Mouse (Mus musculus) gastrocnemius, postnatal 14 days (tissue): ENCODE results near the gene Sycp2l. TPM values are rescaled to one million over a fixed set of nuclear protein-coding genes. Genes with fewer than 3 reads are reported as not detected.
A peak's percentile ranks its signal among the peaks of the same experiment; 100 is the strongest.

Experiments used
- DNase-seq: peaks from one replicate; pipeline ENCODE4 v3.0.0; 2021; ENCODE audit warnings: mixed read lengths
- intact Hi-C: fragments of 180-260 bp; cut with DNase I; formaldehyde crosslinking; loops from one replicate; pipeline ENCODE4 v1.15.1; 2025; ENCODE audit warnings: low total_unique reads
- total RNA-seq, 2 experiments: library from RNA; stranded (reverse); gene quantifications; 2 replicates each; pipeline ENCODE4 v1.2.3; 2021

Gene Sycp2l
- total RNA-seq, 2 experiments from 2014 or later = not detected

DNA sequence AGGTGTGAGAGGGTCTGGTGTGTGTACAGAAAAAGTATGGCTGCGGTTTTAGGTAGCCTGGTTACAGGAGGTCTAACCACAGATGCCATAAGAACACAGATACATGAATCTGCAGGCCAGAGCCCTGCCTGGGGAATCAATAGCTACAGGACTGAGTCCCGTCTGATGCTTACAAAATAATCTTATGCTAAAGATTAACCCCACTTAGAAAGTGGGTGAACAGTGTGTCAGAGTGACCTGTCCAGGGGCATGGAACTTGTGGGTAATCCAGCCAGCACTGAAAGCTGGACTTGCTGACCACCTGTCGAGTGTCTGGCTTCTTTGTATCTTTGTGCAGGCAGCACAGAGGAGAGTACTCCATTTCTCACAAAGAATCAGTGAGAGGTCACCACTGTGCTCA, 102.1 kb downstream of the Sycp2l start:
- DNase-seq = no peak
- intact Hi-C loops = no loop called here

DNA sequence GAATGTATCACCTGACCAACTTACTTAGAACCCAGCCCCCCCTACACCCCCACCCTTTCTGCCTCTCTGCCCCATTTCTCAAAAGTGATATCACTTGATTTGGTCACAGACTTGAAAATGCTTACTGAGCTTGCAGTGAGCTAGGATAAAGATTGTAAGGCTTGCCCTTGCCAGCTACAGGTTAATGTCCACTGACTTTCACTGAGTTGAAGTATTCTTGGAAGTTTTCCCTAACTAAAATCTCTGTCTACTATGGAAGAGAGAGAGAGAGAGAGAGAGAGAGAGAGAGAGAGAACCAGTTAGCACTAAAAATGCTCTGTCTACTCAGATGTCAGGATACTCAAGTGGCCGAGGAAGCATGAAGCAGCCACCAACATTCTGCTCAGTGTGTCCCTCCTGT, 104.9 kb downstream of the Sycp2l start:
- intact Hi-C loops = no loop called here

DNA sequence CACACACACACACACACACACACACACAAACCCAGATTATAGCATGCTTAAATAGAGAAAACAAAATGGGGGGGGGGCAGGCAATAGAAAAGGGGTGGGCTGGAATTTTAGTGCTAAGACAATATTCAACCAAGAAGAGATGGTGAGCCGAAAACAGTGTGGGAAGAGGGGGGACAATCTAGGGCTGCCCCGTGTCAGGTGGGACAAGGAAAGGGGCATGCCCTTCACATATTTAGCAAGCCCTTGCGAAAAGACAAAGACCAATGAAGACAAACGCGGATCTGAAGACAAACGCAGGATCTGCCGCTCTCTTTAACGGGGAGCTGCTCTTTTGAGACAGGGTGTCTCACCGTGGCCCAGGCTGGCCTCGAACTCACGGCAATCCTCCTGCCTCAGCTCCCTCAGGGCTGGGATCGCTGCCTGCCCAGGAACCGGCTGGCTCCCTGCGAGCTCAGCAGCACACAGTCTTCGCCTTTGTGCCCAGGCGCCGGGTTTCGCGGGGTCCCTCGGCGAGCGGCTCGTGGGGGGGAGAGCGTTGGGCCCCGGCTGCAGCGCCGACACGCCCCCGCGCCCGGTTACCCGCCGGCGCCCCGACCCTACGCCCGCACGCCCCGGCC, 105.7 kb downstream of the Sycp2l start:
- intact Hi-C loops = no loop called here
- DNase-seq = peak; percentile 13

More for the DNA sequence above, 104.9 kb downstream of the Sycp2l start:
- no peak for DNase-seq

DNA sequence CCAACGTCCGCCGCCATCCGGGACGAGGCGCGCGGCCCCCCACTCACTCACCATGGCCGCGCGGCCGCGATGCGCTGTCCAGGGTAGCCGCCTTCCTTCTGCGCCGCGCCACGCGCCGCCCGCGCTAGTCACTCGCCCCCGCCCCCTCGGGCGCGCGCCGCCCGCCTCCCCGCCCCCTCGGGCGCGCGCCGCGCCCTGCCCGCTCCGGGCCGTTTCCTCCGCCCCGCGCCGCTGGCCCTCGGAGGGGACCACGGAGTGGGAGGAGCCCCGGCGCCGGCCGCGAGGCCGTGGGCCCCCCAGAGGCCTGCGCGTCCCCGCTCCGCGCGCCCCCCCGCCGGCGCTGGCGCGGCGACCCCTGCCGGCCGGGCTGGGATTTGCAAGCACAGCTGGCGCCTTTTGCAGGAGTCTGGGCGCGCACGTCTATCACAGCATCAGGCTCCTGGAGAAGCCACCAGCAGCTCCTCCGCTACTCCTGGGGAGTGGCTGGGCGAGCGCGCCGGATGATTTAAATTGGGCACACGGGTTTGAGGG, 106.3 kb downstream of the Sycp2l start, which contains the start of gene Elovl2:
Elovl2 (minus strand) TSS at position 102 of the 531 bp plus-strand sequence.
- peak; percentile 72 for DNase-seq
- intact Hi-C loops = no loop called here

Other genes starting within 250 kb of the Sycp2l start
- gene Pak1ip1, start 113.3 kb upstream of the Sycp2l start, total RNA-seq = 10 to 100 TPM; 23.2 to 26.0 TPM
- gene Tmem14c, start 98.0 kb upstream of the Sycp2l start, total RNA-seq = 10 to 100 TPM; 70.5 to 72.3 TPM
- not detected for gene Mak, start 34.6 kb upstream of the Sycp2l start, total RNA-seq
- not detected for gene Gcm2, start 3.3 kb upstream of the Sycp2l start, total RNA-seq
- gene Elovl2, start 106.1 kb downstream of the Sycp2l start, total RNA-seq = under 1 TPM; 0.16 to 0.18 TPM
- gene Smim13, start 135.5 kb downstream of the Sycp2l start, total RNA-seq = 10 to 100 TPM; 24.5 to 26.6 TPM
- gene Gm17364, start 159.7 kb downstream of the Sycp2l start, total RNA-seq = not detected